Mouse (Mus musculus) G1E-ER4 (cell line): Measurements from ENCODE around the gene Macrod2. TPM values are rescaled to one million over a fixed set of nuclear protein-coding genes. Genes with fewer than 3 reads are reported as not detected.

Experiments
- GATA1 ChIP-seq: IDR thresholded peaks from one replicate; pipeline ENCODE4 v1.8.0; 2012; ENCODE audit warnings: low read length, inconsistent platforms
- polyA plus RNA-seq: library from polyadenylated mRNA; stranded (reverse); fragments of >175 nt; gene quantifications from 2 replicates; pipeline ENCODE4 v1.2.3, GENCODE M21; 2012

Macrod2 gene
- polyA plus RNA-seq, 1 experiment = not detected

DNA sequence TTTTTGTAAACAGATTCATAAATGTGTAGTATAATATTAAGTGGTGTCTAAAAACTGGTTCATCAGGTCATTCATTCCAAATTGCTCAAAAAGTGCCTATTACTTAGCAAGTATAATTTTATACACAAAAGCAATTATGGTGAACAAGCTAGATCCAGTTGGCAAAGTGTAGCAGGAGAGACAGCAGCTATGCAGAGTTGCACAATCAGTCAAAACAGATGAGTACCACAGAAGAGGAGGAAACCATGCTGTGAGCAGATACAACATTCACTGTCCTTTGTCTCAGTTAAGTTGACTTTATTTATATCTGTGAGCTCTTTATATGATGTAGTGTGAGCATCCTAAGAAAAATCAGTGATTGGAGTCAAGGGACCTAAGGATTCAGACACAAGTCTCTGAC is 2012.2 kb downstream of the Macrod2 start:
- no peak for TF ChIP-seq GATA1

GRCm38 (mm10) chr2:142410124-142410523 is 2015.0 kb downstream of the Macrod2 start:
- no peak for TF ChIP-seq GATA1

DNA sequence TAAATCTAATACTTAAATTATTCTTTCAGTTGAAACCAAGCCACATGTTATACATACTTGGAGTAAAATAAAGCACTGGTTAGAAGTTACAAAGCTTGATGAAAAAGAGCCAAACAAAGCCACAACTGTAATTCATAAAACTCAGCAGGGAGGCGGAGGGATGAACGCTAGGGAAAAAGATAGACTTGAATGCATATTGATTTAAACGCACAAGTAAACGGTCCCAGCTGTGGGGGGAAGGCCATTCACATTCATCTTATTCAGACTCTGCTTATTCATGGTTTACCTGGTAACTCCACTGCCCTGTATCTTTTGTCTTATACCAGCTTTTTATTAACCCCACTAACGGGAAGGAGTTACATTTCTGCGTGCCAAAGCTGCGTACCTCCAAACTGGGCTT is 2038.0 kb downstream of the Macrod2 start:
- no peak for TF ChIP-seq GATA1

DNA sequence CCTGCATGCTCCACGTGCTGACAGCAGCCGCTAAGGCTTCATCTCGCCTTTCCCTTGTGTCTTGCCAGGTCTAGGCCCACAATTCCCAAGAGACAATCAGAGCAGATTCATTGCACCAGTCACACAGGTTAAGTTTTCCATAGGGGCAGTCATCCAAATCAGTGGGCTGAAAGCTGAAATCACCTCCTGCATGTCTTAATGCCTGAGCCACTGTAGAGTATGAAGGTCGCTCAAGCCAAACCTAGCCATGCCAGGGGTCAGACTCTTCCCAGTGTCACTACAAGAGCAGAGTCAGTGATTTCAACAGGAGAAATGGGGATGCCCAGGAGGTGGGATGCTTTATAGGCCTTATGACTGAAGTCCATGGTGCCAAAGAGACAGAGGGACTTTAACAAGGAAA is 2039.6 kb downstream of the Macrod2 start:
- TF ChIP-seq GATA1 = no peak

DNA sequence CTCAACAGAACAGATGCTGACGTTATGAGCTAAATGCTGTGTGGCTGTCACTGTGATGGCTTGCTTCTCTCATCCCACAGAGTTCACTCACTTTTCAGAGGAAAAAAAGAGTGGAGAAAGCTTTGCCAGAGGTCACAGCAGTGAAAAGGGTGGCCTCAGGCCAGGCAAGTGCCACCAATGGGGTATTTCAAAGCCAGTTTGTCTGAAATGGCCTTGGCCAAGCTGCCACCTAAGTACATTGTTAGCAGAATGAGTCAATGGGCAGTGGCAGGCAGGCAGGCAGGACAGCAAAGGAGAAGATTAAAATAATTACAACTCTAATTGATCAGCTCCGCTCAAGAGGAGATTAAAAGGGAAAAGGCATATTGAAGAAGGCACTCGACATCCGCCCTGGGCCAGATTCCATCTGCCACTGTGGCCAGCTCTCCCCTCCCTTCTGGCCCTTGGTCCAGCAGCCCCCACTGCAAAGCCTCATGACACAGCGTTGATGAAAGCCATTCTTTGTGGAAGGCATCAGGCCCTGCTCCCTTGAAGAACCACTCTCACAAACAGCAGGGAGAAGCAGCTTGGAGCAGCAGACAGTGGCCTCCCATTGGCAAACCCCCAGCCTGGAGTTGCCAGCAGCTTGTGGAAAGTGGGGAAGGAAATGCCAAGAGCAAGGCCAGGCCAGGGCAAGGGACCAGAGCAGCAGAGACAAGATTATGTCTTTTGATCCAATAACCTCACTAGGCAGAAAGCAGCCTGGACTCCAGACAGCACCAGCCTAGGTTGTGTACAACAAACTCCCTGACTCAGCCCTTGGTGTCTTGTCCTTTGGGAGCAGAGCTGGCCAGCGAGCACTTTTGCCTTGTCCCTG is 2042.7 kb downstream of the Macrod2 start:
- no peak for TF ChIP-seq GATA1

Other genes starting within 250 kb of the Macrod2 start
- not detected in 2 replicates for gene Gm17374, start 243.3 kb upstream of the Macrod2 start, polyA plus RNA-seq
- gene Esf1, start 224.7 kb upstream of the Macrod2 start, polyA plus RNA-seq = 1.3 and 2.8 TPM in 2 replicates
- 14.4 and 15.1 TPM in 2 replicates for gene Ndufaf5, start 224.7 kb upstream of the Macrod2 start, polyA plus RNA-seq
- not detected in 2 replicates for gene Sel1l2, start 5.6 kb upstream of the Macrod2 start, polyA plus RNA-seq